Mouse (Mus musculus) cerebellum, postnatal 10 days (tissue): ENCODE results near the gene Sox5.
A peak's percentile ranks its signal among the peaks of the same experiment; 100 is the strongest.

ENCODE experiments used
- DNase-seq, 2 experiments: peaks; one replicate each; pipeline ENCODE4 v3.0.0; 2021; ENCODE audit warnings: mixed read lengths in 2 of 2

The Sox5 gene

DNA sequence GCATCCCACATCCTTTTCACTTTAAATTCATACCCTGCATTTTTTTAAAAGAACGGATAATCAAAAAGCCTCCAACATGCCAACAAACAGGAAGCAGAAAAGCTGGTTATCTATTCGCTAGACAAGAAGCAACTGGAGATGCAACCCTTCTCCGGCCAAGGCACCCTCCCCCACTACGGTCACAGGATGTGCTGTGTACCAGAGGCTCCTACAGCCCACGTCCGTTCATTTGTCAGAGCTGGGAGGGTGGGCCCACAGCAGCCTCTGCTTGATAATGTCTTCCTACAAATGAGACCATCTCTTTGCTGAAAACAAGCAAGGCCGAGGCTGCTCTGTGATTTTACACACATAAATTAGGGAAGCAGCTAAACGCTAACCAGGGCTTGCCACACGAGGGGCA is 69.9 kb downstream of the Sox5 start:
- peak; percentile 21 to 24 for DNase-seq

DNA sequence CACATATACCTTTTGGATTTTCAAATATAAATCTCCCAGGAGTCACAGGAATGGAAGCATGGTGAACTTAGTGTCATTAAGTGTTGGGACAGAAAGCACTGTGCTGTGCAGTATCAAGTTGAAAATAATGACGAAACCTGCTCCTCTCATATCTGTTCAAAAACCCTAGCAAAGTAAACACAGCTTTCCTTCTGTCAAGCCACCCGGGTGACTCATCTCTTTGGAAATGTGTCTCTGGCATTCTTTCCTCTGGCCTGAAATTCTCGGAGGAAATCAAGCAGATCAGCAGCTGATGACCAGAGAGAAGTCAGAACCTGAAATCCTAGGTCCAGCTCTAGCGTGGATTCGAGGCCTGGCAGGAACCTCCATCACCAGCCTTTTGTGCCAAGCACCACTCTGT is 71.0 kb downstream of the Sox5 start:
- DNase-seq, result peak; percentile 24 to 34

DNA sequence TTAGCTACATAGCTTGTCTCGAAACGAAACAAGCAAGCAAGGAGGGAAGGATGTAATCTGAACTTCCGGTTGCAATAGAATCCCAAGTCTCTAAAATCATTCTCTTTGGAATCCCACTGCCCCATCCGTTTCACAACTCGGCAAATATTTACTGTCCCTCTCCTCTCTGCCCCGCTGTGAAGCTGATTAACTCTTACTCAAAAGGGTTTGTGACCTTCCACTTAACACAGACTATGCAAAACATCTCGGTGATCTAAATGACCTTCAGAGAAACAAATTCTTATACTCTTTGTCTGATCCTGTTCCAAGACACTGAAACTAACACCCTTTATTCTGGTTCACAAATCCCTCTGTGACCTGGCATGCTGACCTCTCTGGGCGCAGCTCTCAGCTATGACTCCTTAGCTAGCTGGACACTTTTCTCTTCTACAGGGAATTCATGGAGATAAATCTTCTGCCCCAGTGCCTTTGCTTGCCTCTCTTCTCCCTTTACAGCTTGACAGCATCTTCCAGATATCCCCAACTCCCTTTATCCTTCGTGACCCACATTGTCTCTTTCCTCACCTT is 72.1 kb downstream of the Sox5 start:
- DNase-seq, result no peak

DNA sequence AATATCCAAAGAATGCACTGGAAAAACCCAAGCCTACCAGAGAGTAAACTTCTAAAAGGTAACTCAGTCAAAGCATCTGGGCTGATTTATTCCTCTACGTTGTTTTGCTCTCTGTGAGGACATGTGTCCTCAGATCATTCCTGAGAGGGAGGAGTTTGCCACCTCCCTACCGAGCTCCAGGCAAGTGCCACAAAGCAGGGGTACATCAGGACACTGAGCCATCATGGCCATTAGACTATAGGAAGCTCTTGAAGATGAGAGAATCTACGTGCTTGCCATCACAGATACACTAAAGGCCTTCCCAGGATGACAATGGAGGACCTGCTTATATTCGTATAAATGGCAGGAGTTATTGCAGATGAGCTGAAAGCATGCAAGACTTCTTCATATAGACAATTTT is 73.4 kb downstream of the Sox5 start:
- DNase-seq, result no peak

DNA sequence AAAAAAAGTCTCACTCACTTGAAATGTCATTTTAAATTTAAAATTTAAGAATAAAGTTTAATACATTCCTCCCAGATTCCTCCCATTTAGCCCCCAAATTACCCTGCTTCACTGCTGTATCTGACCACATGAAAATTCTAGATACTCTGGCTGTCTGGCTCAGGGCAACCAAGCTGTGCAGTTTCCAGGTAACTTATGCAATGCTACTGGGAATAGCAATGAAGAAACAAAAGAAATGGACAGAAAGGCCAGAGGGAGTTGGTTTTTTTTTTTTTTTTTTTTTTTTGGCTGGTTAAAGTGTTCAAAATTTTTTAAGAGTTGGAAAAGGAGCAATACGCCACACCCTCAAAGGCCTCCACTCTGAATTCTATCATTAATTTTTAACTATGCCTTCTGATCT is 73.8 kb downstream of the Sox5 start:
- no peak for DNase-seq

DNA sequence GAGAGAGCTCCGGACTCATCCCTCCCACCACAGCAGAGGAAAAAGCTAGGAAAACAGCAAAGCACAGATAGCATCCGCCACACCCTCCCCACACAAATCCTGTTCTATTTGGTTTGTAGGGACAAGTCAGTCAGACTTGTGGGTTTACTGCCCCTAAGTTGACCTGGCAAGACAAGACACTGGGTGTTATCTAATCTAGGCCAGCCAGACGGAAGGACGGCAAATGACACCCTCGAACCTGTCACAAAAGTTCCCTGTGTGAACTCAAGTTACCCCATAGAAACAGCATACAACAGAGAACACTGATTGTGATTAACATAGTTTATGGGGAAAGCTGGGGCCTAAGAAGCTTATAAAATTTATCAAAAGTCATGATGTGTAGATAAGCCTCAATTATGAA is 76.8 kb downstream of the Sox5 start:
- no peak for DNase-seq

- peak; percentile 36 to 43 for DNase-seq
Observed at GRCm38 (mm10) chr6:144695660-144696059, 86.1 kb downstream of the Sox5 start.

DNA sequence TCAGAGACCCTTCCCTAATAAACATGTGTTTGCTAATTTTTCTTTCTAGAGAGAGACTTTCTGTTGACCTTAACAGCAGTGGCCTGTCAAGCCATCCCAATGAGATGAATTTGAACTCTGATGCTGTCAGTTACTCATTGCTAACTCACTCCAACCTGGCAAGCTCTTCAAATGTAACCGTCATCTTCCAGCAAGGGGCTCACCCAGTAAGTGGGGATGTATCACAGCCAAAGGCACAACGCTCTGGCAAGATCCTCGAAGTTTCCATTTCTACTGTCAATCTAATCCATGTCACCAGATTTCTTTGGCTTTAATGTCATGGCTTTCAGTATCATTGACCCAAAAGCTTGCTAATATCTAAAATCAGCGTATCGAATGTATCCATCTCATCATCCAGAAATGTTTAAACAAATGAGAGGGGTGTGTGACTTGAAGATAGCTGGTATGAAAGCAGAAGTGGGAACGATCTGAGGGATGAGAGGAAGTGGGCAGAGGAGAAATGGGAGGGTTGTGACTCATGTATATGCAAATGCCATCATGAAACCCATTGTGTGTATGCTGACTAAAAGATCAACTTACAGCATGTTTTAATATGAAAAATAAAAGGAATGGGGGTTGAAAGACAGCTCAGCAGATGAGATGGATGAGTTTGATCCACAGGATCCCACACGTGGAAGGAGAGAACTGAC is 88.4 kb downstream of the Sox5 start:
- no peak for DNase-seq

DNA sequence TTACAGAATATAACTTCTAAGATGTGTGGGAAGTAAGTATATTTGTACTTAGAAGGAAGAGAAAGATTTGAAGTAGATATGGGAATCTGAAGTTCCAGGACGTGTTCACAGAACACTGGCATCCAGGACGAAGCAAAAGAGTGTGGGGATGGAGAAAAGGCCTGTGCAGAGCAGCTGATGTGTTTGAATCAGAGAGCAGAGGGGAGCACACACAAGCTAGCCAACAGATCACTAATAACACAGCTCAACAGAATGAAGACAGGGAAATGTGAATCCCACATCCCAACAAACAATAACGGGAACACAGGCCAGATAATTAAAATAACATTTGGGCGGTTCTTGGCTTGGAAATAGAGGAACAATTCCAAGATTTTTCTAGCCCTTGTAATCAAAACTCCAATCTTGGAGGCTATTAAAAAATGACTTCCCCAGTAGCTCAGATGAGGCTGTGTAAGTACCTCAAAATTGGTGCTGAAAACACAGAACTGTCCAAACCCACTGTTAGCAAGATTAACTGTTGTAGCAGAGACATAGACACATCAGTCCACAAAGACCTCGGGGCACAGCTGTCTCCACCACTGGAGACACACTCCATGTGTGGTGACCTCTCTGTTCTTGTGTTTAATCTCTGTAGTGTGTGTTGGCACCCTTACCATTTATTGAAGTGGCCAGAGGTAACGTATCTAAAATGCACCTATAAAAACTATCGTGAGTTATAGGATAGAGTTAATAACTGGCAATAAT is 90.3 kb downstream of the Sox5 start:
- DNase-seq, result no peak

GRCm38 (mm10) chr6:144689076-144689475 is 92.7 kb downstream of the Sox5 start:
- no peak for DNase-seq

DNA sequence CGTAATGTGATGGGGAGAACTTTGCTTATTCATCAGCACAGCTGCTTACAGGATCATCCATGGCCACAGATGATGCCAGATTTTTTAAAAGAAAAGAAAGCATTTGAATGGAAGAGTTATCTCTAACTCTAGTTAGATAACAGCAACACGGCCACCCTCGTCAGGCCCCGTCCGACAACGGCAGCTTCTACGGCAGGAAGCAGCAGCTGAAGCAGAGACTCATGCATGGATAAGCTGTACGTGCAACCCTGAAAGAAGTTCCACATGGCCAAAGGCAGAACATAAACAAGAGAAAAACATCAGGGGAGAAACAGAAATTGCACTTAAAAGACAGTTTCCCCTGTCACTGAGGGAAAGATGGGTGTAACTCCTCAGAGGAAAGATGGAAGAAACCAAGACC is 94.1 kb downstream of the Sox5 start:
- no peak for DNase-seq

GRCm38 (mm10) chr6:144681045-144681789 is 100.6 kb downstream of the Sox5 start:
- DNase-seq, result no peak

- DNase-seq, result no peak
Observed at GRCm38 (mm10) chr6:144677491-144678133, 104.2 kb downstream of the Sox5 start.

DNA sequence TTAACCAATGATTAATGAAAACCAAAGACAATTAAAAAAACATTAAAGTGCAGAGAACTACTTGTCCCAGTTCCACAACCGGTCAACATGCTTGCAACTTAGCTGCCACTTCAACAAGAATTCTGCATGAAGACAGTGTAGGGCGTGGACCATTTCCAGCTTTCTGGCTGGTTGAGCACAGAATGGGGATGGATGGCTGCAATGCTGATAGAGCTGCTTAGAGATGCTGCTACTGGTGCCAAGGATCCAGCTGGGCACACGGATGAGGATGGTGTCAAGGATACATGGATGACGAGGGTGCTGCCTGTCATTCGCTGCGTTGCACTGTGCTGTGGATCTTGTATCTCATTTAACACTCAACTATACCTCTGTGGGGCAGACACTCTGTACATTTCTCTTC is 106.7 kb downstream of the Sox5 start:
- DNase-seq, result peak; percentile 59 to 74

DNA sequence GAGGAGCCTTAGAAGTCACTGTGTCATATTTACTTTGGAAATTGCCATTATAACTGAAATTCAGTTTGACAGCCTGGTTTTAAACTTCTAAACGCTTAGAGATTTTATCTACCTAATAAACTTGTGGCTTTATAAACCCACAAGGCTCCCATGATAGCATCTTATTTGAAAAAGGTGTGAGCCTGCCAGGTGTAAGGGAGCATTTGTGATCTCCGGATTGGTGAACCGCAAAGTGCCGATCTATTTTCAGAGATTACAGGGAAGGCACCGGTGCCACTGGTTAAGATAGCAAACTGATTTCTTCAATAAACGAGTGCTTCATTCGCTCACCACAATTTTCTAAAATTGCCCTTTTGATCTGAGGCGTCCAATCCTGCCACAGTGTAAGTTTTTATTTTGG is 107.9 kb downstream of the Sox5 start:
- no peak for DNase-seq

- DNase-seq, result no peak
Observed at GRCm38 (mm10) chr6:144670433-144671167, 111.2 kb downstream of the Sox5 start.

- no peak for DNase-seq
Observed at GRCm38 (mm10) chr6:144666617-144667016, 115.2 kb downstream of the Sox5 start.

DNA sequence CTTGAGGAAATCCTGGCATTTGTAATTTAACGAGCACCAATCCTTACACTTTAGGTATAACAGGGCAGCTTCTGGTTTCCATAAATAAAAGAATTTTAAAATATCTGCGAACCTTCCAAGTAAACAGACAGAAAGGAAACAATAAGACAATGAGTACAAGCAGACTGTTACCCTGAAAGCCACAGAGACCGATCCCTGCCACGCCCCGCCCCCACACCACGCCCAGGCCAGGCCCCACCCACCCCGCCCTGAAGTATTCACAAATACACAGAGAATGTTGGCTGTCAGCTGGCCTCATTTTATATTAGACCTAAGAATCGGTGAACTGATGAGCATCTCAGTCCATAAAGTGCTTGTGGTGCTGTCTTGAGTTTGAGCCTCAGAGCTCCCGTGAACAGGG is 117.0 kb downstream of the Sox5 start:
- DNase-seq, result no peak

GRCm38 (mm10) chr6:144663516-144664074 is 118.2 kb downstream of the Sox5 start:
- no peak for DNase-seq

DNA sequence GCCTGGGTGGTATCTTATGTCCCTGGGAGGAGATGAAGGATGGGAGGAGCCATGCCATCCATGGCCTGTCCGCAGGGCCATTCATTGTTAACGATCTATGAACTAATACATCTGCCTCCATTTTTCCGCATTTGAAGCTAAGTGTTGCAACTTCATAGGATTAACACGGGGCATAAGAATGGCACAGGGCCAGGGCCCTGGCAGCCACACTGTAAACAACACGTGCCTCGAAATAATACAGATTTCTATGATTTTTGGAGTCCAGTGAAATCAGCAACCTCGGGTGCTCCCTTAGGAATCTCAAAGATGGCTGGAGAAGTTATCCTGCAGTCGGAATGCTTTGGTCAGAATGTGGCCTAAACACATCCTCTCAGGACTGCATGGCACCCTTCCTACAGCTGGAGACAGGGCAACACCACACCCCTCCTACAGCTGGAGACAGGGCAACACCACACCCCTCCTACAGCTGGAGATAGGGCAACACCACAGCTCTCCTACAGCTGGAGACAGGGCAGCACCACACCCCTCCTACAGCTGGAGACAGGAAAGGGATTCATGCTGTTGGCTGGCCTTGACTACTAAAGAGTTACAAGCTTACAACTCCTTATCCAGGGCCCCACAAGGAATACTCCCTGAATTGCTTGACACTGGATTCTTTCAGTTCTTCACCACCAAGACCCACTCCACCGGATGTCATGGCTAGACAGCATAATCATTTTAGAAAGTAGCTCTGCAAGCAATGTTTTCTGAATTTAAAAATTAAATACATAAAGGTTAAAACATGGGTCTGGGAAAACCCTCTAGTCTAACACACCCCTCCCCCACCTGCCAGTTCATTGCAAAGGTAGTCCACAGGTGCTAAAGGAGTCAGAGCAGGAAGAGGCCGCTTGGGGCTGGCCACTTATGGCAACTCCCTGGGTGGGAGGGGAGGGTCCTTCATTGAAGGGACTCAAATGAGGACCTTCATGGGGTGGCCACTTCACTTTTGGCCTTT is 122.4 kb downstream of the Sox5 start:
- peak; percentile 29 to 33 for DNase-seq

- DNase-seq, result no peak
Observed at GRCm38 (mm10) chr6:144652876-144653275, 128.9 kb downstream of the Sox5 start.
